Mouse (Mus musculus): Measurements from ENCODE around the gene Srsf1.
"Not testable (repeated sequence)": the region's sequence is repeated elsewhere in the genome, so short reads cannot be mapped to it uniquely, and the experiment has no call there.

The Srsf1 gene

GRCm38 (mm10) chr11:88044314-88044713, 2.9 kb upstream of the Srsf1 start:
- DNase-seq, result no peak

GRCm38 (mm10) chr11:88045159-88045558, 2.0 kb upstream of the Srsf1 start:
- DNase-seq, result not testable (repeated sequence)

GRCm38 (mm10) chr11:88045878-88046277, 1.3 kb upstream of the Srsf1 start:
- DNase-seq, result no peak

- no peak for DNase-seq
Observed at GRCm38 (mm10) chr11:88046323-88046937, 743 bp upstream of the Srsf1 start.

GRCm38 (mm10) chr11:88047871-88048531, 828 bp downstream of the Srsf1 start:
- peak; percentile 74 to 85 for DNase-seq

- no peak for DNase-seq
Observed at GRCm38 (mm10) chr11:88048961-88049670, 1.9 kb downstream of the Srsf1 start.

- no peak for DNase-seq
Observed at GRCm38 (mm10) chr11:88049732-88050131, 2.6 kb downstream of the Srsf1 start.

GRCm38 (mm10) chr11:88052638-88053037, 5.5 kb downstream of the Srsf1 start:
- DNase-seq, result no peak

- DNase-seq, result no peak
Observed at GRCm38 (mm10) chr11:88053821-88054220, 6.6 kb downstream of the Srsf1 start.

GRCm38 (mm10) chr11:88054589-88054988, 7.4 kb downstream of the Srsf1 start:
- peak; percentile 40 to 77 for DNase-seq

- no peak for DNase-seq
Observed at GRCm38 (mm10) chr11:88055777-88056176, 8.6 kb downstream of the Srsf1 start.

GRCm38 (mm10) chr11:88057788-88058187, 10.6 kb downstream of the Srsf1 start:
- no peak for DNase-seq

- DNase-seq, result peak; percentile 68 to 88
Observed at GRCm38 (mm10) chr11:88059141-88059540, 12.0 kb downstream of the Srsf1 start.

GRCm38 (mm10) chr11:88061892-88062625, 14.9 kb downstream of the Srsf1 start:
- peak in 1 of 2 experiments; percentile 36 for DNase-seq

- no peak for DNase-seq
Observed at GRCm38 (mm10) chr11:88065732-88066131, 18.6 kb downstream of the Srsf1 start.

GRCm38 (mm10) chr11:88067191-88067585, 20.0 kb downstream of the Srsf1 start:
- DNase-seq, result peak in 1 of 2 experiments; percentile 24

GRCm38 (mm10) chr11:88067586-88068410, 20.6 kb downstream of the Srsf1 start, which contains the start of gene Vezf1:
TSS of gene Vezf1 (plus strand) at chr11:88068279.
- peak; percentile 77 to 89 for DNase-seq

- peak; percentile 59 to 80 for DNase-seq
Observed at GRCm38 (mm10) chr11:88068411-88069245, 21.5 kb downstream of the Srsf1 start.

- DNase-seq, result no peak
Observed at GRCm38 (mm10) chr11:88069246-88069570, 22.0 kb downstream of the Srsf1 start.

- DNase-seq, result no peak
Observed at GRCm38 (mm10) chr11:88070392-88070791, 23.2 kb downstream of the Srsf1 start.

- peak in 1 of 2 experiments; percentile 16 for DNase-seq
Observed at GRCm38 (mm10) chr11:88071113-88071512, 23.9 kb downstream of the Srsf1 start.
